9 mouse cellular contexts compared by ENCODE assay signal in genomic region chr2:153090551-153091165, GRCm38 (mm10). TPM values are rescaled to one million over a fixed set of nuclear protein-coding genes. Genes with fewer than 3 reads are reported as not detected.
DNase-seq lines count a peak whose midpoint lies in the region; ATAC-seq and TF ChIP-seq lines count a peak whose summit lies in the region.
"Had no signal": no experiment of that assay in that cellular context is flagged by ENCODE, and none has a peak within 500 bp of the region (broad histone marks: within the 10 kb centered on the region; RNA-seq: fewer than 3 reads in every experiment).

No protein-coding gene starts in this region.

- H3K4me1 ChIP-seq in bone marrow macrophage, adult 2 months (ENCODE audit: control insufficient read depth, insufficient read depth, low read length), result peaks cover 39% of the 10 kb centered on the region
- peaks cover 12% of the 10 kb centered on the region for H3K4me1 ChIP-seq in liver, postnatal 0 days (ENCODE audit: insufficient read depth)
- H3K4me1 ChIP-seq in spleen, adult 2 months (ENCODE audit: control insufficient read depth, insufficient read depth, insufficient read length), result peaks cover 26% of the 10 kb centered on the region; the same call in 1 of the 2 replicates
- H3K4me1 ChIP-seq in midbrain, postnatal 0 days (ENCODE audit: insufficient read depth, low read length), result no peaks in the 10 kb centered on the region

- 0 out of 2 replicates have a peak overlapping the region, but pooled peaks have one; percentile 26 for H3K9ac ChIP-seq in liver, postnatal 0 days (replicated peaks)
- H3K9ac ChIP-seq in midbrain, postnatal 0 days (replicated peaks; ENCODE audit: low read length, poor library complexity, severe bottlenecking), result no peak overlapping the region

- ATAC-seq in liver, postnatal 0 days, result peak; percentile 89
- no peak for ATAC-seq in midbrain, postnatal 0 days (ENCODE audit: low FRiP score)

- H3K36me3 ChIP-seq in liver, postnatal 0 days (replicated peaks; ENCODE audit: insufficient read depth, low read length), result no peaks in the 10 kb centered on the region
- H3K36me3 ChIP-seq in spleen, adult 2 months (ENCODE audit: control insufficient read depth, insufficient read depth, low read length), result no peaks in the 10 kb centered on the region
- no peaks in the 10 kb centered on the region for H3K36me3 ChIP-seq in midbrain, postnatal 0 days (ENCODE audit: insufficient read depth, low read length)

- H3K9me3 ChIP-seq in liver, postnatal 0 days (ENCODE audit: low read length), result no peaks in the 10 kb centered on the region
- H3K9me3 ChIP-seq in midbrain, postnatal 0 days (ENCODE audit: low read length), result no peaks in the 10 kb centered on the region

- H3K4me2 ChIP-seq in liver, postnatal 0 days (ENCODE audit: low read depth, low read length), result peak overlapping the region; percentile 46
- no peak overlapping the region for H3K4me2 ChIP-seq in midbrain, postnatal 0 days (ENCODE audit: low read depth, low read length, poor library complexity, severe bottlenecking)

- 14% methylated on average over 10 of the region's 10 CpGs for WGBS in liver, postnatal 0 days (ENCODE audit: insufficient replicate concordance)
- 6% methylated on average over 10 of the region's 10 CpGs for WGBS in spleen, adult 2 months
- WGBS in midbrain, postnatal 0 days, result 46% methylated on average over 9 of the region's 10 CpGs

- TF ChIP-seq EP300 in liver, postnatal 0 days (IDR thresholded peaks at IDR 0.05; ENCODE audit: low read depth), result peak; percentile 55

- no peaks in the 10 kb centered on the region for H3K27me3 ChIP-seq in liver, postnatal 0 days (ENCODE audit: insufficient read depth, low read length)
- no peaks in the 10 kb centered on the region for H3K27me3 ChIP-seq in spleen, adult 2 months (ENCODE audit: control insufficient read depth, insufficient read depth, low read length)
- no peaks in the 10 kb centered on the region for H3K27me3 ChIP-seq in midbrain, postnatal 0 days (ENCODE audit: insufficient read depth, low read length)

- no peak for TF ChIP-seq CTCF in bone marrow macrophage, adult 2 months (IDR thresholded peaks at IDR 0.05; ENCODE audit: low read depth, low read length)
- TF ChIP-seq CTCF in liver, postnatal 0 days (IDR thresholded peaks at IDR 0.05; ENCODE audit: low read depth), result no peak
- no peak for TF ChIP-seq CTCF in spleen, adult 2 months (IDR thresholded peaks at IDR 0.05; ENCODE audit: extremely low read depth, insufficient read depth, insufficient read length, insufficient replicate concordance)
- no peak for TF ChIP-seq CTCF in midbrain, postnatal 0 days (IDR thresholded peaks at IDR 0.05)

- H3K27ac ChIP-seq in bone marrow macrophage, adult 2 months (ENCODE audit: insufficient read depth, low read depth, low read length), result peak overlapping the region; percentile 78
- H3K27ac ChIP-seq in liver, postnatal 0 days (ENCODE audit: low read depth), result peak overlapping the region; percentile 83
- peak overlapping the region; percentile 95 for H3K27ac ChIP-seq in spleen, adult 2 months (ENCODE audit: insufficient read depth, low read length)
- no peak overlapping the region for H3K27ac ChIP-seq in midbrain, postnatal 0 days (ENCODE audit: low read depth, low read length)

- no peak for TF ChIP-seq POLR2A in bone marrow macrophage, adult 2 months (IDR thresholded peaks at IDR 0.05; ENCODE audit: borderline replicate concordance, low read depth, low read length)
- no peak for TF ChIP-seq POLR2A in spleen, adult 2 months (IDR thresholded peaks at IDR 0.05; ENCODE audit: low read depth, low read length)

- H3K4me3 ChIP-seq in bone marrow macrophage, adult 2 months (ENCODE audit: insufficient read depth, low read length), result peak overlapping the region; percentile 57
- 0 out of 2 replicates have a peak overlapping the region, but pooled peaks have one; percentile 5 for H3K4me3 ChIP-seq in liver, postnatal 0 days (ENCODE audit: low read depth, low read length)
- H3K4me3 ChIP-seq in spleen, adult 2 months (ENCODE audit: extremely low read depth, insufficient read depth, insufficient read length), result peak overlapping the region; percentile 51; the same call in 1 of the 2 replicates
- H3K4me3 ChIP-seq in midbrain, postnatal 0 days (ENCODE audit: low read depth, low read length), result no peak overlapping the region

- peak; percentile 29 for DNase-seq in kidney, postnatal 10 days
- DNase-seq in kidney, postnatal 4 days, result no peak
- peak; percentile 76 for DNase-seq in liver, postnatal 0 days
- DNase-seq in spleen, adult 2 months (ENCODE audit: low read depth in 1 of 2, low spot score in 2 of 2), result peak; percentile 85 to 90
- no peak for DNase-seq in cerebellum, postnatal 36 days
- no peak for DNase-seq in adrenal gland, postnatal 25 days
- no peak for DNase-seq in midbrain, postnatal 0 days (ENCODE audit: low spot score)

RNA-seq across cellular contexts. Expression of gene Hck, which starts 17.6 kb away (rescaled TPM):
- 128 and 146 TPM in 2 replicates for polyA plus RNA-seq in bone marrow macrophage, adult 2 months (2012; ENCODE audit: insufficient read depth, insufficient read length, missing spikeins)
- 13.3 and 14.0 TPM in 2 replicates for polyA plus RNA-seq in liver, postnatal 0 days (2015; fragmentation: Nextera tagmentation; extraction: Ambion mirVana)
- polyA plus RNA-seq in spleen, adult 2 months (2012; rRNA removed), result 78.9 and 92.2 TPM in 2 replicates
- 1.7 and 1.9 TPM in 2 replicates for total RNA-seq in adrenal gland, postnatal 25 days (2021)
- total RNA-seq in midbrain, postnatal 0 days (2014; rRNA removed), result 11.7 and 13.7 TPM in 2 replicates
- polyA plus RNA-seq in midbrain, postnatal 0 days (2015; fragmentation: Nextera tagmentation; extraction: Ambion mirVana), result 8.7 and 9.6 TPM in 2 replicates

RNA-seq across cellular contexts. Expression of gene Ccm2l, which starts 24.9 kb away (rescaled TPM):
- polyA plus RNA-seq in bone marrow macrophage, adult 2 months (2012; ENCODE audit: insufficient read depth, insufficient read length, missing spikeins), result not detected in 2 replicates
- 0.89 and 1.1 TPM in 2 replicates for polyA plus RNA-seq in liver, postnatal 0 days (2015; fragmentation: Nextera tagmentation; extraction: Ambion mirVana)
- 17.5 and 19.2 TPM in 2 replicates for polyA plus RNA-seq in spleen, adult 2 months (2012; rRNA removed)
- 13.6 and 16.0 TPM in 2 replicates for total RNA-seq in adrenal gland, postnatal 25 days (2021)
- 4.5 and 7.0 TPM in 2 replicates for total RNA-seq in midbrain, postnatal 0 days (2014; rRNA removed)
- polyA plus RNA-seq in midbrain, postnatal 0 days (2015; fragmentation: Nextera tagmentation; extraction: Ambion mirVana), result 1.1 and 1.3 TPM in 2 replicates

RNA-seq across cellular contexts. Expression of gene Xkr7, which starts 59.0 kb away (rescaled TPM):
- polyA plus RNA-seq in bone marrow macrophage, adult 2 months (2012; ENCODE audit: insufficient read depth, insufficient read length, missing spikeins), result not detected in 2 replicates
- not detected in 2 replicates for polyA plus RNA-seq in liver, postnatal 0 days (2015; fragmentation: Nextera tagmentation; extraction: Ambion mirVana)
- not detected in 2 replicates for polyA plus RNA-seq in spleen, adult 2 months (2012; rRNA removed)
- 0.57 and 1.4 TPM in 2 replicates for total RNA-seq in adrenal gland, postnatal 25 days (2021)
- total RNA-seq in midbrain, postnatal 0 days (2014; rRNA removed), result 34.0 and 35.5 TPM in 2 replicates
- polyA plus RNA-seq in midbrain, postnatal 0 days (2015; fragmentation: Nextera tagmentation; extraction: Ambion mirVana), result 1.1 and 1.4 TPM in 2 replicates
- polyA plus RNA-seq: heart, embryonic 14.5 days had no signal

Comparison
In these comparisons a context has a peak if more than half of its experiments do, and no peak if none do; other contexts are left out.
1. DNase-seq: peak in kidney, postnatal 10 days (single experiment), liver, postnatal 0 days (single experiment) and spleen, adult 2 months (2 of 2); none in kidney, postnatal 4 days (0 of 2), cerebellum, postnatal 36 days (0 of 2), adrenal gland, postnatal 25 days (single experiment) and midbrain, postnatal 0 days (single experiment).